Mouse (Mus musculus) bone marrow macrophage, adult 2 months (primary cell): ENCODE data around the gene Vgll4.

Source experiments
- CTCF ChIP-seq: IDR thresholded peaks from 2 replicates; pipeline ENCODE4 v1.5.1; 2012; ENCODE audit warnings: low read depth, mild to moderate bottlenecking, low read length, moderate library complexity
- POLR2A ChIP-seq: IDR thresholded peaks from 2 replicates; pipeline ENCODE4 v1.6.1; 2012; ENCODE audit warnings: mild to moderate bottlenecking, low read depth, low read length, borderline replicate concordance

GRCm38 (mm10) chr6:114965396-114965795, 4.4 kb downstream of the Vgll4 start:
- TF ChIP-seq CTCF (no peak), POLR2A (no peak)
